Mouse (Mus musculus): Measurements from ENCODE around the gene Slc10a6. TPM values are rescaled to one million over a fixed set of nuclear protein-coding genes. Genes with fewer than 3 reads are reported as not detected.

Gene Slc10a6
- polyA plus RNA-seq, 1 experiment from 2014 or later, result 0.26 TPM

- no peak overlapping the region for H3K4me2 ChIP-seq (replicated peaks)
- H3K27ac ChIP-seq, result no peak overlapping the region
- 83% methylated on average over 7 of the region's 7 CpGs for WGBS
- H3K4me3 ChIP-seq, result no peak overlapping the region
- no peak for ATAC-seq (ENCODE audit: low FRiP score)
- no peaks in the 10 kb centered on the region for H3K36me3 ChIP-seq
- H3K4me1 ChIP-seq, result no peaks in the 10 kb centered on the region
- H3K27me3 ChIP-seq, result no peaks in the 10 kb centered on the region
- no peak overlapping the region for H3K9ac ChIP-seq
- H3K9me3 ChIP-seq (replicated peaks), result no peaks in the 10 kb centered on the region
These were observed 16.9 kb downstream of the Slc10a6 start for GRCm38 (mm10) chr5:103612316-103612715.

GRCm38 (mm10) chr5:103610856-103611472, 18.2 kb downstream of the Slc10a6 start:
- no peak overlapping the region for H3K4me3 ChIP-seq
- no peaks in the 10 kb centered on the region for H3K36me3 ChIP-seq
- no peak for ATAC-seq (ENCODE audit: low FRiP score)
- H3K4me2 ChIP-seq (replicated peaks), result no peak overlapping the region
- WGBS, result 90% methylated on average over 10 of the region's 10 CpGs
- no peaks in the 10 kb centered on the region for H3K27me3 ChIP-seq
- H3K9ac ChIP-seq, result no peak overlapping the region
- H3K4me1 ChIP-seq, result no peaks in the 10 kb centered on the region
- no peak overlapping the region for H3K27ac ChIP-seq
- H3K9me3 ChIP-seq (replicated peaks), result no peaks in the 10 kb centered on the region

- 76% methylated on average over 5 of the region's 5 CpGs for WGBS
- no peak overlapping the region for H3K4me2 ChIP-seq (replicated peaks)
These were observed 19.1 kb downstream of the Slc10a6 start for GRCm38 (mm10) chr5:103610148-103610547.

GRCm38 (mm10) chr5:103605707-103606106, 23.5 kb downstream of the Slc10a6 start:
- Histone ChIP-seq H3K9ac (no peak overlapping the region), H3K4me1 (no peaks in the 10 kb centered on the region; the same call in 1 of the 2 replicates), H3K27ac (no peak overlapping the region), H3K4me3 (no peak overlapping the region), H3K36me3 (no peaks in the 10 kb centered on the region), H3K27me3 (no peaks in the 10 kb centered on the region), H3K9me3 (replicated peaks) (no peaks in the 10 kb centered on the region), H3K4me2 (replicated peaks) (no peak overlapping the region)
- WGBS, result 80% methylated on average over 7 of the region's 7 CpGs
- ATAC-seq (ENCODE audit: low FRiP score), result no peak

More at GRCm38 (mm10) chr5:103610148-103610547, 19.1 kb downstream of the Slc10a6 start:
- Histone ChIP-seq H3K9me3 (replicated peaks) (no peaks in the 10 kb centered on the region), H3K4me1 (no peaks in the 10 kb centered on the region), H3K27ac (no peak overlapping the region), H3K9ac (no peak overlapping the region), H3K36me3 (no peaks in the 10 kb centered on the region), H3K4me3 (no peak overlapping the region), H3K27me3 (no peaks in the 10 kb centered on the region)
- no peak for ATAC-seq (ENCODE audit: low FRiP score)

- Histone ChIP-seq H3K27ac (no peak overlapping the region), H3K27me3 (no peaks in the 10 kb centered on the region), H3K4me2 (replicated peaks) (no peak overlapping the region), H3K9ac (no peak overlapping the region), H3K9me3 (replicated peaks) (no peaks in the 10 kb centered on the region), H3K4me3 (no peak overlapping the region), H3K36me3 (no peaks in the 10 kb centered on the region), H3K4me1 (no peaks in the 10 kb centered on the region; the same call in 1 of the 2 replicates)
- no peak; the same call in 1 of the 2 replicates for ATAC-seq (ENCODE audit: low FRiP score)
- WGBS, result 30% methylated on average over 11 of the region's 11 CpGs
These were observed 25.9 kb downstream of the Slc10a6 start for GRCm38 (mm10) chr5:103603115-103603893.

- Histone ChIP-seq H3K4me2 (replicated peaks) (no peak overlapping the region), H3K27me3 (no peaks in the 10 kb centered on the region), H3K4me1 (peaks cover 16% of the 10 kb centered on the region), H3K36me3 (no peaks in the 10 kb centered on the region), H3K27ac (no peak overlapping the region), H3K4me3 (no peak overlapping the region), H3K9me3 (replicated peaks) (no peaks in the 10 kb centered on the region), H3K9ac (no peak overlapping the region)
- ATAC-seq (ENCODE audit: low FRiP score), result no peak
- WGBS, result 79% methylated on average over 5 of the region's 5 CpGs
These were observed 30.3 kb downstream of the Slc10a6 start for GRCm38 (mm10) chr5:103598881-103599280.

GRCm38 (mm10) chr5:103598264-103598663, 30.9 kb downstream of the Slc10a6 start:
- Histone ChIP-seq H3K9ac (no peak overlapping the region), H3K27me3 (no peaks in the 10 kb centered on the region), H3K4me3 (no peak overlapping the region), H3K36me3 (no peaks in the 10 kb centered on the region), H3K27ac (no peak overlapping the region), H3K4me2 (replicated peaks) (no peak overlapping the region), H3K4me1 (peaks cover 16% of the 10 kb centered on the region), H3K9me3 (replicated peaks) (no peaks in the 10 kb centered on the region)
- ATAC-seq (ENCODE audit: low FRiP score), result no peak
- WGBS, result 89% methylated on average over 9 of the region's 9 CpGs

GRCm38 (mm10) chr5:103597604-103598003, 31.6 kb downstream of the Slc10a6 start:
- peaks cover 16% of the 10 kb centered on the region for H3K4me1 ChIP-seq
- no peak overlapping the region for H3K4me2 ChIP-seq (replicated peaks)
- H3K27ac ChIP-seq, result no peak overlapping the region
- no peaks in the 10 kb centered on the region for H3K27me3 ChIP-seq
- ATAC-seq (ENCODE audit: low FRiP score), result no peak
- WGBS, result 73% methylated on average over 6 of the region's 6 CpGs
- H3K36me3 ChIP-seq, result no peaks in the 10 kb centered on the region
- H3K4me3 ChIP-seq, result no peak overlapping the region
- H3K9me3 ChIP-seq (replicated peaks), result no peaks in the 10 kb centered on the region
- no peak overlapping the region for H3K9ac ChIP-seq

- Histone ChIP-seq H3K9ac (no peak overlapping the region), H3K27me3 (no peaks in the 10 kb centered on the region), H3K36me3 (no peaks in the 10 kb centered on the region; the same call in 1 of the 2 replicates), H3K9me3 (replicated peaks) (no peaks in the 10 kb centered on the region), H3K4me3 (no peak overlapping the region), H3K4me1 (peaks cover 16% of the 10 kb centered on the region), H3K27ac (peak overlapping the region; percentile 52), H3K4me2 (replicated peaks) (no peak overlapping the region)
- WGBS, result 54% methylated on average over 14 of the region's 14 CpGs
- peak; percentile 82 for ATAC-seq (ENCODE audit: low FRiP score)
These were observed 32.6 kb downstream of the Slc10a6 start for GRCm38 (mm10) chr5:103596467-103597146.

GRCm38 (mm10) chr5:103595394-103596226, 33.6 kb downstream of the Slc10a6 start:
- H3K4me3 ChIP-seq, result no peak overlapping the region
- H3K27ac ChIP-seq, result peak overlapping the region; percentile 52
- no peaks in the 10 kb centered on the region for H3K9me3 ChIP-seq (replicated peaks)
- 78% methylated on average over 13 of the region's 13 CpGs for WGBS
- peaks cover 6% of the 10 kb centered on the region; the same call in 1 of the 2 replicates for H3K36me3 ChIP-seq
- H3K4me2 ChIP-seq (replicated peaks), result no peak overlapping the region
- H3K27me3 ChIP-seq, result no peaks in the 10 kb centered on the region
- 0 out of 2 replicates have a peak, but pooled peaks have one; percentile 3 for ATAC-seq (ENCODE audit: low FRiP score)
- H3K4me1 ChIP-seq, result peaks cover 16% of the 10 kb centered on the region
- H3K9ac ChIP-seq, result no peak overlapping the region

GRCm38 (mm10) chr5:103593575-103593974, 35.6 kb downstream of the Slc10a6 start:
- Histone ChIP-seq H3K9ac (no peak overlapping the region), H3K27me3 (no peaks in the 10 kb centered on the region), H3K9me3 (replicated peaks) (no peaks in the 10 kb centered on the region), H3K4me3 (no peak overlapping the region), H3K36me3 (peaks cover 6% of the 10 kb centered on the region; the same call in 1 of the 2 replicates), H3K4me2 (replicated peaks) (no peak overlapping the region), H3K4me1 (peaks cover 16% of the 10 kb centered on the region), H3K27ac (no peak overlapping the region)
- no peak for ATAC-seq (ENCODE audit: low FRiP score)
- 89% methylated on average over 9 of the region's 9 CpGs for WGBS

Data from hindbrain, embryonic 12.5 days (tissue).